Comparison of ENCODE assay signal across 25 mouse cellular contexts in the genomic region with DNA sequence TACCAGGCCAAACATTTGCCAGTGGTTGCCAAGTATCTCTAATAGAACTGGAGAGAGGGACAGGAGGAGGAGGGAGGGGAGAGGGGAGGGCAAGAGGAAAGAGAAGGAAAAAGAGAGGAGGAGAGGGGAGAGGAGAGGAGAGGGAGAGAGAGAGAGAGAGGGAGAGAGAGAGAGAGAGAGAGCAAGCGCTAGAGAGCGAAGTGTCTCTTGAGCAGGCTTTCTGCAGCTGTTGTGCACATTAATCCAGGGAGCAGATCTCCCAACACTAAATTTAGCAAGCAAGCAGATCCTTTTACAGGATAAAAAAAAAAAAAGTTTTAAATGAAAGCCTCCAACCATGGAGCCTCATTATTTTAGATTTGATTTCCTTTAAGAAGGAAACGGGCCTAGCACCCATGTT. TPM values are rescaled to one million over a fixed set of nuclear protein-coding genes. Genes with fewer than 3 reads are reported as not detected.
DNase-seq lines count a peak whose midpoint lies in the region; ATAC-seq and TF ChIP-seq lines count a peak whose summit lies in the region.
"Had no signal": no experiment of that assay in that cellular context is flagged by ENCODE, and none has a peak within 500 bp of the region (broad histone marks: within the 10 kb centered on the region; RNA-seq: fewer than 3 reads in every experiment).

No protein-coding gene starts in this region.

- peak overlapping the region; percentile 36 for H3K4me3 ChIP-seq in heart, embryonic 12.5 days
- no peak overlapping the region for H3K4me3 ChIP-seq in lung, embryonic 14.5 days (ENCODE audit: low read depth, low read length)
- no peak overlapping the region for H3K4me3 ChIP-seq in myocyte
- H3K4me3 ChIP-seq: hindbrain, embryonic 15.5 days; intestine, embryonic 15.5 days; limb, embryonic 15.5 days; megakaryocyte, embryonic 14.5 days; midbrain, embryonic 13.5 days had no signal

- intact Hi-C loops in heart, postnatal 14 days (cut with DNase I): loop anchor here (5.0 kb wide), 1 partner anchor 46 kb away; no protein-coding TSS in a partner anchor

- peaks cover 4% of the 10 kb centered on the region for H3K4me1 ChIP-seq in heart, embryonic 12.5 days (replicated peaks)
- H3K4me1 ChIP-seq in lung, embryonic 14.5 days (ENCODE audit: insufficient read depth): no peaks in the 10 kb centered on the region
- H3K4me1 ChIP-seq: hindbrain, embryonic 15.5 days; intestine, embryonic 15.5 days; limb, embryonic 15.5 days; megakaryocyte, embryonic 14.5 days; midbrain, embryonic 13.5 days had no signal

- no peaks in the 10 kb centered on the region for H3K79me2 ChIP-seq in myocyte (ENCODE audit: control insufficient read depth, insufficient read depth)

- peak; percentile 62 for ATAC-seq in frontal cortex, adult (ENCODE audit: low TSS enrichment)
- ATAC-seq in heart, embryonic 12.5 days (ENCODE audit: insufficient number of reproducible peaks, low FRiP score): no peak
- no peak for ATAC-seq in lung, embryonic 14.5 days (ENCODE audit: insufficient read depth)
- ATAC-seq: CD4-positive, CD25-positive, alpha-beta regulatory T cell, adult 4 months; forebrain, embryonic 16.5 days; intestine, embryonic 15.5 days; midbrain, embryonic 13.5 days had no signal

- no peak for TF ChIP-seq CTCF in lung, embryonic 14.5 days (IDR thresholded peaks at IDR 0.05; ENCODE audit: low read depth)

- DNase-seq in frontal cortex, postnatal 36 days (ENCODE audit: low spot score in 2 of 2): no peak
- no peak for DNase-seq in heart, postnatal 14 days
- DNase-seq in lung, embryonic 14.5 days: peak; percentile 39
- DNase-seq in lung, postnatal 4 days: no peak
- no peak for DNase-seq in T-cell, adult 2 months (ENCODE audit: low spot score)
- DNase-seq: adrenal gland, postnatal 25 days; cerebellum, adult 9-10 months; kidney, adult 8-10 months; kidney, postnatal 10 days; layer of hippocampus, postnatal 36 days; lung, postnatal 10 days had no signal

- H3K4me2 ChIP-seq in heart, embryonic 12.5 days: peak overlapping the region; percentile 60
- no peak overlapping the region for H3K4me2 ChIP-seq in lung, embryonic 14.5 days
- H3K4me2 ChIP-seq in myocyte (ENCODE audit: low read depth): peak overlapping the region; percentile 48
- H3K4me2 ChIP-seq: hindbrain, embryonic 15.5 days; intestine, embryonic 15.5 days; limb, embryonic 15.5 days; midbrain, embryonic 13.5 days had no signal

- H3ac ChIP-seq in myocyte (ENCODE audit: control insufficient read depth, insufficient read length): no peak overlapping the region

- H3K9ac ChIP-seq in heart, embryonic 12.5 days: no peak overlapping the region; the same call in 1 of the 2 replicates
- H3K9ac ChIP-seq in lung, embryonic 14.5 days: no peak overlapping the region
- H3K9ac ChIP-seq: hindbrain, embryonic 15.5 days; intestine, embryonic 15.5 days; limb, embryonic 15.5 days; liver, embryonic 14.5 days; midbrain, embryonic 13.5 days had no signal

- H3K27me3 ChIP-seq in heart, embryonic 12.5 days (replicated peaks): no peaks in the 10 kb centered on the region
- H3K27me3 ChIP-seq in lung, embryonic 14.5 days (ENCODE audit: insufficient read depth, low read length): no peaks in the 10 kb centered on the region
- H3K27me3 ChIP-seq in myocyte (ENCODE audit: control insufficient read depth, insufficient read depth, insufficient read length): no peaks in the 10 kb centered on the region
- H3K27me3 ChIP-seq: hindbrain, embryonic 15.5 days; intestine, embryonic 15.5 days; limb, embryonic 15.5 days; megakaryocyte, embryonic 14.5 days; midbrain, embryonic 13.5 days had no signal

- WGBS in heart, embryonic 12.5 days: 69% methylated on average over 3 of the region's 3 CpGs
- 43% methylated on average over 3 of the region's 3 CpGs for WGBS in lung, embryonic 14.5 days

- H3K36me3 ChIP-seq in heart, embryonic 12.5 days: no peaks in the 10 kb centered on the region
- no peaks in the 10 kb centered on the region for H3K36me3 ChIP-seq in lung, embryonic 14.5 days (ENCODE audit: insufficient read depth)
- no peaks in the 10 kb centered on the region for H3K36me3 ChIP-seq in myocyte (ENCODE audit: control insufficient read depth, insufficient read depth)
- H3K36me3 ChIP-seq: hindbrain, embryonic 15.5 days; intestine, embryonic 15.5 days; limb, embryonic 15.5 days; midbrain, embryonic 13.5 days had no signal

- H3K27ac ChIP-seq in heart, embryonic 12.5 days (ENCODE audit: poor library complexity, severe bottlenecking): 0 out of 2 replicates have a peak overlapping the region, but pooled peaks have one; percentile 27
- H3K27ac ChIP-seq in lung, embryonic 14.5 days (ENCODE audit: low read depth): no peak overlapping the region
- H3K27ac ChIP-seq: hindbrain, embryonic 15.5 days; intestine, embryonic 15.5 days; limb, embryonic 15.5 days; liver, embryonic 14.5 days; midbrain, embryonic 13.5 days; stomach, postnatal 0 days had no signal

- TF ChIP-seq POLR2A in myocyte (IDR thresholded peaks at IDR 0.05; ENCODE audit: insufficient read length, low read depth): no peak

- no peaks in the 10 kb centered on the region for H3K9me3 ChIP-seq in heart, embryonic 12.5 days (replicated peaks)
- H3K9me3 ChIP-seq in lung, embryonic 14.5 days (ENCODE audit: low read depth, low read length): no peaks in the 10 kb centered on the region
- H3K9me3 ChIP-seq: hindbrain, embryonic 15.5 days; intestine, embryonic 15.5 days; limb, embryonic 15.5 days; megakaryocyte, embryonic 14.5 days; midbrain, embryonic 13.5 days had no signal

TF ChIP-seq in myocyte, 11 proteins besides CTCF, POLR2A, EP300 and RAD21:
- peak; percentile 88 to 92 (median 91) for TF ChIP-seq MYOD1 (IDR thresholded peaks at IDR 0.05; ENCODE audit: control insufficient read depth in 1 of 3, insufficient read length in 2 of 3, low read depth in 2 of 3)
- no peak for TF ChIP-seq E2F4 (IDR thresholded peaks at IDR 0.05; ENCODE audit: insufficient read depth)
- peak; percentile 35 for TF ChIP-seq TCF3 (IDR thresholded peaks at IDR 0.05; ENCODE audit: insufficient read length, low read depth)
- peak; percentile 72 for TF ChIP-seq TCF12 (IDR thresholded peaks at IDR 0.05; ENCODE audit: insufficient read depth, poor library complexity, severe bottlenecking)
- peak in 2 of 3 experiments; percentile 76 to 99 for TF ChIP-seq MYOG (IDR thresholded peaks at IDR 0.05; ENCODE audit: control insufficient read depth in 1 of 3, insufficient read depth in 1 of 3, insufficient read length in 2 of 3, low read depth in 2 of 3)
- no peak for TF ChIP-seq SRF (IDR thresholded peaks at IDR 0.05; ENCODE audit: control insufficient read depth, insufficient read length, low read depth)
- TF ChIP-seq USF1 (IDR thresholded peaks at IDR 0.05; ENCODE audit: low read depth): no peak
TF ChIP-seq in myocyte: peak in this region for 4.

RNA-seq across cellular contexts. Expression of a gene that starts 0.8 kb away (rescaled TPM):
- 6.3 and 7.2 TPM in 2 replicates for polyA plus RNA-seq in heart, embryonic 12.5 days (2016; fragmentation: Nextera tagmentation; extraction: Ambion mirVana)
- 10 to 100 TPM; 82.5 to 90.9 TPM for total RNA-seq in heart, postnatal 14 days (2021)
- polyA plus RNA-seq in lung, embryonic 14.5 days (2014; fragmentation: Nextera tagmentation; extraction: Ambion mirVana): 0.09 and 0.41 TPM in 2 replicates
- 7.9 TPM for polyA plus RNA-seq in myocyte (2012; fragmentation: generic; extraction: Trizol)
- total RNA-seq: hematopoietic stem cell, adult 5-6 weeks; monocyte, adult 5-6 weeks had no signal
- polyA plus RNA-seq: CD4-positive, CD25-positive, alpha-beta regulatory T cell, adult 4 months had no signal

RNA-seq across cellular contexts. Expression of a gene that starts 40.6 kb away (rescaled TPM):
- 29.9 and 32.1 TPM in 2 replicates for polyA plus RNA-seq in heart, embryonic 12.5 days (2016; fragmentation: Nextera tagmentation; extraction: Ambion mirVana)
- 10 to 100 TPM; 36.9 to 38.8 TPM for total RNA-seq in heart, postnatal 14 days (2021)
- 40.5 and 44.6 TPM in 2 replicates for polyA plus RNA-seq in lung, embryonic 14.5 days (2014; fragmentation: Nextera tagmentation; extraction: Ambion mirVana)
- 13.6 TPM for polyA plus RNA-seq in myocyte (2012; fragmentation: generic; extraction: Trizol)
